Mouse (Mus musculus) lung, postnatal 0 days (tissue): ENCODE results near the gene Snx3. TPM values are rescaled to one million over a fixed set of nuclear protein-coding genes. Genes with fewer than 3 reads are reported as not detected.

Experiments
- ATAC-seq: fragments of 200-750 bp; cut with Nextera tagmentation; 2 replicates; pipeline ENCODE4 v1.8.0; 2017; ENCODE audit warnings: moderate library complexity
- DNase-seq: peaks from one replicate; pipeline ENCODE4 v3.0.0-alpha.2; 2016; ENCODE audit warnings: low spot score
- H3K27ac ChIP-seq: fragments of 300-500 bp; sonication (generic); 2 replicates; pipeline ENCODE4 v1.5.1; 2014; ENCODE audit warnings: antibody characterized with exemption, mild to moderate bottlenecking, low read length, mixed read lengths
- H3K27me3 ChIP-seq: fragments of 300-500 bp; sonication (generic); replicated peaks from 2 replicates; pipeline ENCODE4 v1.6.1; 2014; ENCODE audit warnings: low read length, mixed read lengths; ENCODE audit not compliant: insufficient read depth
- H3K36me3 ChIP-seq: fragments of 300-500 bp; sonication (generic); 2 replicates; pipeline ENCODE4 v1.6.1; 2014; ENCODE audit warnings: low read length, mixed read lengths; ENCODE audit not compliant: insufficient read depth
- H3K4me1 ChIP-seq: fragments of 300-500 bp; sonication (generic); 2 replicates; pipeline ENCODE4 v1.6.1; 2014; ENCODE audit warnings: antibody characterized with exemption, low read depth, low read length, mixed read lengths; ENCODE audit not compliant: insufficient read depth
- H3K4me2 ChIP-seq: fragments of 300-500 bp; sonication (generic); replicated peaks from 2 replicates; pipeline ENCODE4 v1.6.1; 2014; ENCODE audit warnings: low read depth, mild to moderate bottlenecking, low read length, moderate library complexity, mixed read lengths
- H3K4me3 ChIP-seq: fragments of 300-500 bp; sonication (generic); 2 replicates; pipeline ENCODE4 v1.5.1; 2014; ENCODE audit warnings: low read depth, low read length
- H3K9ac ChIP-seq: fragments of 300-500 bp; sonication (generic); replicated peaks from 2 replicates; pipeline ENCODE4 v1.6.1; 2014; ENCODE audit warnings: low read depth, mild to moderate bottlenecking
- H3K9me3 ChIP-seq: fragments of 300-500 bp; sonication (generic); 2 replicates; pipeline ENCODE4 v1.6.1; 2016; ENCODE audit warnings: low read length, mixed read lengths
- CTCF ChIP-seq: IDR thresholded peaks from 2 replicates; pipeline ENCODE4 v1.5.1; 2016; ENCODE audit warnings: antibody characterized with exemption, mild to moderate bottlenecking
- EP300 ChIP-seq: IDR thresholded peaks from 2 replicates; pipeline ENCODE4 v1.6.1; 2016; ENCODE audit warnings: antibody characterized with exemption, mild to moderate bottlenecking, control low read depth
- WGBS: fragments of 180-500 bp; shearing (Covaris S2); extraction: QIAGEN DNeasy Blood & Tissue Kit; methylation state at CpG from one replicate; pipeline ENCODE4 v1.1.7; 2014; 5-methylcytosine and 5-hydroxymethylcytosine counted together
- polyA plus RNA-seq: library from polyadenylated mRNA; unstranded; fragments of >200 nt; fragmentation: Nextera tagmentation; extraction: Ambion mirVana; gene quantifications from 2 replicates; pipeline ENCODE4 v1.2.1, GENCODE M21; 2015

The Snx3 gene
- polyA plus RNA-seq, 1 experiment from 2014 or later = 317 TPM

DNA sequence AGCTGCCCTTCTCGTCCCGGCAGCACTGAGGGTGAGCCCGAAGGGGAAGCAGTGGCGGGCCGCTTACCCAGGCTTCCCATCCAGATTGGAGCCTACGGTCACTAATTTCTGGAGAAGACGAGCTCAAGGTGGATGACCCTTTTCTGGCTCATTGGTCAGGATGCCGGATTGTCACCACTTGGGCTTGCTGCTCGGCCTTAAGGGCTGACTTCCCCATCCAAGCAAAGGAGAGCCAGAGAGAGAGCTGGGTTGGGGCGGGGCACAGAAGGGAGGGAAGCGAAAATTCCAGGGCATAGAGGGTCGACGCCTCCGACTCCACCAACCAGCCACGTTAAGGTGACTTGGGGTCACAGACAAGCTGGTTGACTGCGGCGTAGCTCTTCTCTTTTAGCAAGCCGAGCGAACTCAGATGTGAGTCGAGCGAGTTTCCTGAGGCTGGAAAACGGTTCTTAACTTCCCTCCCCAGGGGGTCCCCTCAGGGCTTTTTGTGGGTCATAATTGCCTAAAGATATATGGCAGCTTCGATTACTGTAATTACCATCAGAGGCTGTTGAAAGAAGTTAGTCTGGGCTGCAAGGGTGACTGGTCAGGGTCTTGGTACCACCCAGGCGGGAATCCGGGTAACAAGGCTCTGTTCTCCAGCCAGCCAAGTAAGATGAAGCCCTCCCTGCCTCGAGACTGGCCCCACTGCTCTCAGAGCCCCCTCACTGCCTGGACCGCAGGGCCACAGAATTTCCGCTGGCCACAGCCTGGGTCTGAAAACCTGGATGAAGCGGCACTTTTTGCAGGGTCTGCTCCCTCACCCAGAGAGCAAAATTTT is 78.5 kb downstream of the Snx3 start:
- Histone ChIP-seq H3K9me3 (no peaks in the 10 kb centered on the region), H3K4me3 (no peak overlapping the region), H3K27ac (no peak overlapping the region), H3K9ac (no peak overlapping the region), H3K4me1 (no peaks in the 10 kb centered on the region; the same call in 1 of the 2 replicates), H3K27me3 (peaks cover 81% of the 10 kb centered on the region), H3K4me2 (no peak overlapping the region), H3K36me3 (no peaks in the 10 kb centered on the region)
- no peak for TF ChIP-seq EP300
- no peak for TF ChIP-seq CTCF
- WGBS = 4% methylated on average over 29 of the region's 29 CpGs
- no peak for DNase-seq
- ATAC-seq = no peak

GRCm38 (mm10) chr10:42580951-42581277 is 79.1 kb downstream of the Snx3 start:
- DNase-seq = no peak

GRCm38 (mm10) chr10:42581694-42582565 is 80.1 kb downstream of the Snx3 start:
- no peak overlapping the region for H3K4me3 ChIP-seq
- no peak overlapping the region for H3K27ac ChIP-seq
- no peak for TF ChIP-seq CTCF
- TF ChIP-seq EP300 = no peak
- no peak overlapping the region for H3K4me2 ChIP-seq
- H3K4me1 ChIP-seq = no peaks in the 10 kb centered on the region; the same call in 1 of the 2 replicates
- H3K9ac ChIP-seq = no peak overlapping the region
- H3K27me3 ChIP-seq = peaks cover 82% of the 10 kb centered on the region
- H3K36me3 ChIP-seq = no peaks in the 10 kb centered on the region
- ATAC-seq = no peak
- 3% methylated on average over 45 of the region's 45 CpGs for WGBS
- no peaks in the 10 kb centered on the region for H3K9me3 ChIP-seq
- DNase-seq = no peak

More at GRCm38 (mm10) chr10:42580951-42581277, 79.1 kb downstream of the Snx3 start:
- Histone ChIP-seq H3K4me1 (no peaks in the 10 kb centered on the region; the same call in 1 of the 2 replicates), H3K9ac (no peak overlapping the region), H3K4me2 (no peak overlapping the region), H3K9me3 (no peaks in the 10 kb centered on the region), H3K4me3 (no peak overlapping the region), H3K27me3 (peaks cover 84% of the 10 kb centered on the region), H3K36me3 (no peaks in the 10 kb centered on the region), H3K27ac (no peak overlapping the region)
- ATAC-seq = no peak
- WGBS = 10% methylated on average over 7 of the region's 7 CpGs
- no peak for TF ChIP-seq CTCF
- TF ChIP-seq EP300 = no peak

- TF ChIP-seq EP300 (no peak), CTCF (no peak)
- Histone ChIP-seq H3K9ac (no peak overlapping the region), H3K4me1 (no peaks in the 10 kb centered on the region; the same call in 1 of the 2 replicates), H3K36me3 (no peaks in the 10 kb centered on the region), H3K9me3 (no peaks in the 10 kb centered on the region), H3K27ac (no peak overlapping the region), H3K27me3 (peaks cover 83% of the 10 kb centered on the region), H3K4me2 (0 out of 2 replicates have a peak overlapping the region, but pooled peaks have one; percentile 36), H3K4me3 (peak overlapping the region; percentile 31; the same call in 1 of the 2 replicates)
- under 1% methylated on average over 44 of the region's 44 CpGs for WGBS
- ATAC-seq = no peak
- DNase-seq = no peak
These were observed 80.8 kb downstream of the Snx3 start for GRCm38 (mm10) chr10:42582566-42583110.

GRCm38 (mm10) chr10:42583157-42583872 is 81.5 kb downstream of the Snx3 start, which contains the start of the genes Nr2e1 and Ostm1:
TSS of gene Nr2e1 (minus strand) at chr10:42583632.
TSS of gene Ostm1 (plus strand) at chr10:42583822.
- no peaks in the 10 kb centered on the region; the same call in 1 of the 2 replicates for H3K4me1 ChIP-seq
- no peak within 1 kb of the TSS for H3K9ac ChIP-seq
- H3K4me2 ChIP-seq = peak within 1 kb of the TSS; percentile 36
- ATAC-seq (no peak), DNase-seq (no peak)
- peaks cover 79% of the 10 kb centered on the region for H3K27me3 ChIP-seq
- WGBS = under 1% methylated on average over 39 of the region's 43 CpGs
- peak within 1 kb of the TSS; percentile 31 for H3K4me3 ChIP-seq
- no peaks in the 10 kb centered on the region for H3K9me3 ChIP-seq
- TF ChIP-seq EP300 (no peak), CTCF (no peak)
- no peak within 1 kb of the TSS for H3K27ac ChIP-seq
- H3K36me3 ChIP-seq = no peaks in the 10 kb centered on the region
